Mouse (Mus musculus): ENCODE data around the gene Muc4.

DNA sequence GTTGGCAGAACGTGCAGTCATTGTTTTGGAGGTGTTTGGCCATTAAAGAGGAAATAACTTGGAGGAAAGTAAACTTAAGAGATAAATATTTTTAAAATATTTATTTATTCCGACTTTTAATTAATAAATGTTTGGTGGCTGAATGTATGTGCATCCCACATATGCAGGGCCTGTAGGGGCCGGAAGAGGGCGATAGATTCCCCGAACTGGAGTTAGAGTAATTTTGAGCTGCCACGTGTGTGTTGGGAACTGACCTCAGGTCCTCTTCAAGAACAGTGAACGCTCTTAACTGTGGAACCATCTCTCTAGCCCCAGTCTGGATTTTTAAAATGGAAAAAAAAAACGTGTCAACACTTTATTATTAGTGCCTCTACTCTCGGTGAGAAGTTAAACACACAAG is 77.7 kb downstream of the Muc4 start:
- TF ChIP-seq TBP (IDR thresholded peaks at IDR 0.05; ENCODE audit: low read depth, low read length), result no peak
- no peak for TF ChIP-seq ZNF384 (IDR thresholded peaks at IDR 0.05; ENCODE audit: low read depth, low read length)
- no peak for TF ChIP-seq E2F4 (IDR thresholded peaks at IDR 0.05; ENCODE audit: borderline replicate concordance, low read depth, low read length)
- 0 out of 2 replicates have a peak, but pooled peaks have one; percentile 7 for TF ChIP-seq HCFC1 (IDR thresholded peaks at IDR 0.05; ENCODE audit: low read depth, low read length)
- TF ChIP-seq CTCF (IDR thresholded peaks at IDR 0.05 in 2 of 3, conservative IDR thresholded peaks at IDR 0.05 in 1 of 3; ENCODE audit: control insufficient read depth in 1 of 3, insufficient read depth in 1 of 3, low read depth in 2 of 3, low read length in 3 of 3, poor library complexity in 1 of 3, severe bottlenecking in 1 of 3), result peak; percentile 36 to 81 (median 65)
- no peak for TF ChIP-seq MYB (IDR thresholded peaks at IDR 0.05; ENCODE audit: low read depth, low read length)

Data from MEL (cell line).